ENCODE assay signal across 17 mouse cellular contexts in genomic region chr14:16677081-16677480, GRCm38 (mm10).
"Had no signal": no experiment of that assay in that cellular context is flagged by ENCODE, and none has a peak within 500 bp of the region (broad histone marks: within the 10 kb centered on the region; RNA-seq: fewer than 3 reads in every experiment).

No protein-coding gene starts in this region.

- DNase-seq: lung, adult 18-20 months; lung, embryonic 14.5 days; lung, postnatal 10 days; lung, postnatal 4 days; midbrain, embryonic 14.5 days; retina, postnatal 1 day; right cerebral cortex, adult 18-20 months; thymus, adult 2 months; thymus, postnatal 36 days had no signal

- H3K9ac ChIP-seq: lung, embryonic 14.5 days; midbrain, embryonic 12.5 days; neural tube, embryonic 13.5 days; neural tube, embryonic 15.5 days; stomach, embryonic 15.5 days had no signal

- H3K27ac ChIP-seq: midbrain, embryonic 10.5 days; midbrain, embryonic 12.5 days; neural tube, embryonic 13.5 days; neural tube, embryonic 15.5 days; stomach, embryonic 15.5 days; stomach, postnatal 0 days had no signal

- H3K4me2 ChIP-seq: lung, embryonic 14.5 days; midbrain, embryonic 12.5 days; neural tube, embryonic 13.5 days; neural tube, embryonic 15.5 days; stomach, embryonic 15.5 days had no signal

- H3K36me3 ChIP-seq: midbrain, embryonic 10.5 days; midbrain, embryonic 12.5 days; neural tube, embryonic 13.5 days; neural tube, embryonic 15.5 days; stomach, embryonic 15.5 days had no signal

- H3K4me3 ChIP-seq: midbrain, embryonic 10.5 days; midbrain, embryonic 12.5 days; myocyte; neural tube, embryonic 13.5 days; neural tube, embryonic 15.5 days; stomach, embryonic 15.5 days had no signal

- H3K4me1 ChIP-seq: midbrain, embryonic 10.5 days; midbrain, embryonic 12.5 days; neural tube, embryonic 13.5 days; neural tube, embryonic 15.5 days; stomach, embryonic 15.5 days had no signal

- H3K9me3 ChIP-seq: midbrain, embryonic 10.5 days; midbrain, embryonic 12.5 days; neural tube, embryonic 13.5 days; neural tube, embryonic 15.5 days; stomach, embryonic 15.5 days had no signal

- H3K27me3 ChIP-seq: midbrain, embryonic 12.5 days; neural tube, embryonic 13.5 days; neural tube, embryonic 15.5 days; stomach, embryonic 15.5 days had no signal

- ATAC-seq: midbrain, embryonic 16.5 days had no signal
